Mouse (Mus musculus): ENCODE data around the gene Gabra2. TPM values are rescaled to one million over a fixed set of nuclear protein-coding genes. Genes with fewer than 3 reads are reported as not detected.

Gabra2 gene
- 42.8 and 54.0 TPM in 2 replicates for polyA plus RNA-seq (2015; fragmentation: Nextera tagmentation; extraction: Ambion mirVana)

- ATAC-seq (ENCODE audit: low FRiP score), result peak; percentile 92
- Histone ChIP-seq H3K36me3 (no peaks in the 10 kb centered on the region), H3K27ac (replicated peaks) (peak within 1 kb of the TSS; percentile 90), H3K4me3 (replicated peaks) (peak within 1 kb of the TSS; percentile 79), H3K27me3 (replicated peaks) (no peaks in the 10 kb centered on the region), H3K4me2 (peak within 1 kb of the TSS; percentile 81), H3K4me1 (peaks cover 24% of the 10 kb centered on the region), H3K9me3 (replicated peaks) (no peaks in the 10 kb centered on the region), H3K9ac (replicated peaks) (peak within 1 kb of the TSS; percentile 86)
- WGBS, result under 1% methylated on average over 53 of the region's 55 CpGs
Observed at GRCm38 (mm10) chr5:71095725-71096607, at the start of gene Gabra2. Gabra2 (minus strand) TSS chr5:71095849.

GRCm38 (mm10) chr5:71136691-71137090 is 41.0 kb upstream of the Gabra2 start:
- H3K9ac ChIP-seq (replicated peaks), result no peak overlapping the region
- H3K4me2 ChIP-seq, result no peak overlapping the region
- ATAC-seq (ENCODE audit: low FRiP score), result no peak
- H3K4me3 ChIP-seq (replicated peaks), result no peak overlapping the region
- H3K36me3 ChIP-seq, result no peaks in the 10 kb centered on the region
- H3K27me3 ChIP-seq (replicated peaks), result no peaks in the 10 kb centered on the region
- no peak overlapping the region for H3K27ac ChIP-seq (replicated peaks)
- 86% methylated on average over 4 of the region's 4 CpGs for WGBS
- H3K9me3 ChIP-seq (replicated peaks), result no peaks in the 10 kb centered on the region
- no peaks in the 10 kb centered on the region for H3K4me1 ChIP-seq

- Histone ChIP-seq H3K4me1 (no peaks in the 10 kb centered on the region), H3K36me3 (no peaks in the 10 kb centered on the region), H3K27me3 (replicated peaks) (no peaks in the 10 kb centered on the region), H3K9me3 (replicated peaks) (no peaks in the 10 kb centered on the region), H3K4me3 (replicated peaks) (no peak overlapping the region), H3K9ac (replicated peaks) (no peak overlapping the region), H3K4me2 (no peak overlapping the region), H3K27ac (replicated peaks) (no peak overlapping the region)
- 87% methylated on average over 2 of the region's 2 CpGs for WGBS
- ATAC-seq (ENCODE audit: low FRiP score), result no peak
Observed at GRCm38 (mm10) chr5:71135840-71136239, 40.2 kb upstream of the Gabra2 start.

- Histone ChIP-seq H3K27me3 (replicated peaks) (no peaks in the 10 kb centered on the region), H3K4me2 (no peak overlapping the region), H3K4me3 (replicated peaks) (no peak overlapping the region), H3K36me3 (no peaks in the 10 kb centered on the region), H3K9me3 (replicated peaks) (no peaks in the 10 kb centered on the region), H3K4me1 (no peaks in the 10 kb centered on the region), H3K9ac (replicated peaks) (no peak overlapping the region), H3K27ac (replicated peaks) (no peak overlapping the region)
- ATAC-seq (ENCODE audit: low FRiP score), result no peak
- 64% methylated on average over 3 of the region's 3 CpGs for WGBS
Observed at GRCm38 (mm10) chr5:71127721-71128120, 32.1 kb upstream of the Gabra2 start.

GRCm38 (mm10) chr5:71115216-71115615 is 19.6 kb upstream of the Gabra2 start:
- no peak for ATAC-seq (ENCODE audit: low FRiP score)
- no peak overlapping the region for H3K4me3 ChIP-seq (replicated peaks)
- WGBS, result 69% methylated on average over 1 of the region's 1 CpGs
- no peak overlapping the region for H3K4me2 ChIP-seq
- H3K27ac ChIP-seq (replicated peaks), result no peak overlapping the region
- no peaks in the 10 kb centered on the region for H3K27me3 ChIP-seq (replicated peaks)
- no peaks in the 10 kb centered on the region for H3K9me3 ChIP-seq (replicated peaks)
- H3K4me1 ChIP-seq, result no peaks in the 10 kb centered on the region
- H3K9ac ChIP-seq (replicated peaks), result no peak overlapping the region
- H3K36me3 ChIP-seq, result no peaks in the 10 kb centered on the region

DNA sequence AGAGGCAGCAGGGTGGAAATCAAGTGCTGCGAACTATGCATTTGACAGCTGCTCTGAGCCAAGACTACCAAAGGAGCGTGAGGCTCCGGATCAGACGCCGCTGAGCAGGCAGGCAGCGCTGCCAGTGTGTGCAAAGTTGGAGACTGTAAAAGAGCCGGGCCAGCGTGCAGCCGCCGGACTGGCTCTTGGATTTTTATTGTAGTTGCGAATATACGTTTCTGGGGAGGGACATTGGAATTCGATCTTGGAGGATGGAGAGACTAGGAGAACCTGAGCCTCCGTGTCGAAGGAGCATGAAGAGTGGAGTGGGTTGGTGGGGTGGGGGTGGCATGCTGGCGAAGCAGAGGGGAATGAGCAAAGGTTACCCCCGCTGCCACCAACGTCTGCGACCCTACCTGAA is 469 bp downstream of the Gabra2 start:
- no peaks in the 10 kb centered on the region for H3K9me3 ChIP-seq (replicated peaks)
- H3K9ac ChIP-seq (replicated peaks), result peak overlapping the region; percentile 86
- peak overlapping the region; percentile 90 for H3K27ac ChIP-seq (replicated peaks)
- H3K27me3 ChIP-seq (replicated peaks), result no peaks in the 10 kb centered on the region
- H3K4me3 ChIP-seq (replicated peaks), result peak overlapping the region; percentile 79
- peak; percentile 76 for ATAC-seq (ENCODE audit: low FRiP score)
- WGBS, result under 1% methylated on average over 19 of the region's 19 CpGs
- H3K36me3 ChIP-seq, result no peaks in the 10 kb centered on the region
- H3K4me2 ChIP-seq, result peak overlapping the region; percentile 81
- peaks cover 24% of the 10 kb centered on the region for H3K4me1 ChIP-seq

DNA sequence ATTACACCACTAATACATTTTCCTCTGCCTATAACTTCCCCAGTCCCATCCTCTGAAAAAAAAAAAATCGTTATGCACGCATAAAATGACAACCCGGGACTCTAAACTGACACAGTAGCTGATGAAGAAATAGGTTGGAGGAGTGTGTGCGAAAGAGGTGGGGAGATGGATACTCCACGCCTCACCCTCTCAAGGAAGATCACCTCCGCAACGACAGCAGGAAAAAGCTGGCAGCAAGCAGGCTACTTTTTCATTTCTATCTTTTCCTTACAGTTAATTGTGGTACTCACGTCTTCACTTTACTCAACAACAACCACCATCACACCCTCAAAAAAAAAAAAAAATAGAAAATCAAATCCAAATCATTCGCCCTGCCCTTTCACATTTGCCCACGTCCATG is 873 bp downstream of the Gabra2 start:
- peak overlapping the region; percentile 79 for H3K4me3 ChIP-seq (replicated peaks)
- 13% methylated on average over 10 of the region's 10 CpGs for WGBS
- peaks cover 24% of the 10 kb centered on the region for H3K4me1 ChIP-seq
- no peaks in the 10 kb centered on the region for H3K27me3 ChIP-seq (replicated peaks)
- H3K4me2 ChIP-seq, result peak overlapping the region; percentile 81
- no peaks in the 10 kb centered on the region for H3K9me3 ChIP-seq (replicated peaks)
- H3K36me3 ChIP-seq, result no peaks in the 10 kb centered on the region
- no peak for ATAC-seq (ENCODE audit: low FRiP score)
- H3K9ac ChIP-seq (replicated peaks), result peak overlapping the region; percentile 86
- peak overlapping the region; percentile 90 for H3K27ac ChIP-seq (replicated peaks)

- Histone ChIP-seq H3K4me2 (peak overlapping the region; percentile 81; the same call in 1 of the 2 replicates), H3K36me3 (no peaks in the 10 kb centered on the region), H3K27ac (replicated peaks) (no peak overlapping the region), H3K9ac (replicated peaks) (no peak overlapping the region), H3K27me3 (replicated peaks) (no peaks in the 10 kb centered on the region), H3K4me1 (peaks cover 24% of the 10 kb centered on the region), H3K9me3 (replicated peaks) (no peaks in the 10 kb centered on the region), H3K4me3 (replicated peaks) (no peak overlapping the region)
- WGBS, result 55% methylated on average over 2 of the region's 2 CpGs
- no peak for ATAC-seq (ENCODE audit: low FRiP score)
Observed at GRCm38 (mm10) chr5:71093807-71094206, 1.8 kb downstream of the Gabra2 start.

GRCm38 (mm10) chr5:71092475-71092874 is 3.2 kb downstream of the Gabra2 start:
- Histone ChIP-seq H3K4me3 (replicated peaks) (no peak overlapping the region), H3K27ac (replicated peaks) (no peak overlapping the region), H3K36me3 (no peaks in the 10 kb centered on the region), H3K4me2 (peak overlapping the region; percentile 29; the same call in 1 of the 2 replicates), H3K4me1 (peaks cover 24% of the 10 kb centered on the region), H3K9me3 (replicated peaks) (no peaks in the 10 kb centered on the region), H3K27me3 (replicated peaks) (no peaks in the 10 kb centered on the region), H3K9ac (replicated peaks) (no peak overlapping the region)
- no peak for ATAC-seq (ENCODE audit: low FRiP score)

DNA sequence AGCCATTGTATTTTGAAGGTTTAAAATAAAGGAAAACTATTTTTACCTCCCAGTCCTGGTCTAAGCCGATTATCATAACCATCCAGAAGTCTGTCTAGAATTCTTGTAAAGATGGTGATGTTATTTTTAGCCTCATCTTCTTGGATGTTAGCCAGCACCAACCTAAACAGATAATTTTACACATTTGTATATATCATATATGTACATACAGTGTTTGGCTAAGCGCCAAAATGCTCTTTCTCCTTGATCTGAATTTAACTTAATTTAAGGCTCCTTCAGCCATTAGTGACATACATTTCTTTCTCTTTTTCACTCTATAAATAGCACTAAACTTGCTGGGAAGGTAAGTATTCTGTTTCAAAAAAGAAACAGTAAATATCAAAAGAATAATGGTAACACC is 3.7 kb downstream of the Gabra2 start:
- Histone ChIP-seq H3K27ac (replicated peaks) (no peak overlapping the region), H3K9ac (replicated peaks) (no peak overlapping the region), H3K4me1 (peaks cover 19% of the 10 kb centered on the region), H3K27me3 (replicated peaks) (no peaks in the 10 kb centered on the region), H3K4me2 (no peak overlapping the region), H3K9me3 (replicated peaks) (no peaks in the 10 kb centered on the region), H3K4me3 (replicated peaks) (no peak overlapping the region), H3K36me3 (no peaks in the 10 kb centered on the region)
- WGBS, result 80% methylated on average over 2 of the region's 2 CpGs
- no peak for ATAC-seq (ENCODE audit: low FRiP score)

DNA sequence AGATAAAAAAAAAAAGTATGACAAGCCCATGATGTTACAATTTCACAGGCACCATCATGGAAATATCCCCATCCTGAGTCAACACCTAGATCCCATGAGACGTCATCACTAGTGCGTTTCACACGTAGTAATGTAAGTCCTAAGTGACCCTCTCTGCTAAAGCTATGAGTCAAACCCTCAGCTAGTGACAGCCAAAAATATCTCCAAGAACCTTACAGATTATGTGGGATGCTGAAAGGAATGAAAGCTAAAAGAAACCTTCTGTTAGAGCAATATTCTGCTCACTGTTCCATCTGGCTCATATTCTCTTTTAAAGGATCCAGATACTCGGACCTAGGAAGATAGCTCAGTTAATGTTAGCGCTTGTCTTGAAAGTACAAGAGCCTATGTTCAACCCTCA is 16.8 kb downstream of the Gabra2 start:
- Histone ChIP-seq H3K4me3 (replicated peaks) (no peak overlapping the region), H3K27ac (replicated peaks) (no peak overlapping the region), H3K4me2 (no peak overlapping the region), H3K4me1 (no peaks in the 10 kb centered on the region), H3K27me3 (replicated peaks) (no peaks in the 10 kb centered on the region), H3K36me3 (no peaks in the 10 kb centered on the region), H3K9ac (replicated peaks) (no peak overlapping the region), H3K9me3 (replicated peaks) (no peaks in the 10 kb centered on the region)
- ATAC-seq (ENCODE audit: low FRiP score), result no peak
- 90% methylated on average over 5 of the region's 5 CpGs for WGBS

- 82% methylated on average over 3 of the region's 3 CpGs for WGBS
- no peaks in the 10 kb centered on the region for H3K9me3 ChIP-seq (replicated peaks)
- no peak overlapping the region for H3K27ac ChIP-seq (replicated peaks)
- peaks cover 6% of the 10 kb centered on the region; the same call in 1 of the 2 replicates for H3K4me1 ChIP-seq
- no peak overlapping the region for H3K4me3 ChIP-seq (replicated peaks)
- no peaks in the 10 kb centered on the region for H3K27me3 ChIP-seq (replicated peaks)
- ATAC-seq (ENCODE audit: low FRiP score), result no peak
- H3K4me2 ChIP-seq, result no peak overlapping the region
- no peaks in the 10 kb centered on the region for H3K36me3 ChIP-seq
- no peak overlapping the region for H3K9ac ChIP-seq (replicated peaks)
Observed at GRCm38 (mm10) chr5:71061696-71062095, 34.0 kb downstream of the Gabra2 start.
